Mouse (Mus musculus) layer of hippocampus, postnatal 36 days (tissue): ENCODE results near the gene Slc34a2. TPM values are rescaled to one million over a fixed set of nuclear protein-coding genes. Genes with fewer than 3 reads are reported as not detected.

Experiments used
- DNase-seq, 2 experiments: peaks; one replicate each; pipeline ENCODE4 v3.0.0; 2022
- total RNA-seq, 2 experiments: library from RNA; stranded (reverse); gene quantifications; 2 replicates each; pipeline ENCODE4 v1.2.3; 2021

Slc34a2 gene
- total RNA-seq, 2 experiments from 2014 or later: not detected

GRCm38 (mm10) chr5:53112942-53113341 is 75.1 kb downstream of the Slc34a2 start:
- no peak for DNase-seq

GRCm38 (mm10) chr5:53114616-53115267 is 76.9 kb downstream of the Slc34a2 start:
- no peak for DNase-seq

- no peak for DNase-seq
These were observed 80.3 kb downstream of the Slc34a2 start for GRCm38 (mm10) chr5:53118212-53118611.

GRCm38 (mm10) chr5:53119689-53120088 is 81.8 kb downstream of the Slc34a2 start:
- no peak for DNase-seq

Other genes starting within 250 kb of the Slc34a2 start
- 10 to 100 TPM; 67.6 to 71.4 TPM for gene Anapc4, start 204.1 kb upstream of the Slc34a2 start, total RNA-seq
- 10 to 100 TPM; 40.7 to 44.2 TPM for gene Sel1l3, start 175.8 kb downstream of the Slc34a2 start, total RNA-seq
- gene Smim20, start 229.0 kb downstream of the Slc34a2 start, total RNA-seq: 10 to 100 TPM; 39.0 to 43.9 TPM